Mouse (Mus musculus) erythroblast, adult 5-6 weeks (primary cell): Measurements from ENCODE around the gene Cdkal1. TPM values are rescaled to one million over a fixed set of nuclear protein-coding genes. Genes with fewer than 3 reads are reported as not detected.

Experiments used
- ATAC-seq: replicated peaks from 2 replicates; pipeline ENCODE4 v1.8.0; 2016; ENCODE audit warnings: moderate number of reproducible peaks, mild to moderate bottlenecking, moderate TSS enrichment, inconsistent platforms; ENCODE audit not compliant: poor library complexity, low FRiP score, severe bottlenecking
- total RNA-seq, 2 experiments: library from RNA; stranded (forward) in 1 of 2; stranded (reverse) in 1 of 2; fragments of 150-400 nt in 1 of 2; fragments of 200-764, 138-1000 nt in 1 of 2; gene quantifications; 2 replicates each; pipeline versions ENCODE4 v1.2.3 to v1.2.4; 2015 to 2017; ENCODE audit warnings: low replicate concordance in 2 of 2

Gene Cdkal1
- total RNA-seq, 2 experiments from 2014 or later, result 5.4 to 7.5 TPM

DNA sequence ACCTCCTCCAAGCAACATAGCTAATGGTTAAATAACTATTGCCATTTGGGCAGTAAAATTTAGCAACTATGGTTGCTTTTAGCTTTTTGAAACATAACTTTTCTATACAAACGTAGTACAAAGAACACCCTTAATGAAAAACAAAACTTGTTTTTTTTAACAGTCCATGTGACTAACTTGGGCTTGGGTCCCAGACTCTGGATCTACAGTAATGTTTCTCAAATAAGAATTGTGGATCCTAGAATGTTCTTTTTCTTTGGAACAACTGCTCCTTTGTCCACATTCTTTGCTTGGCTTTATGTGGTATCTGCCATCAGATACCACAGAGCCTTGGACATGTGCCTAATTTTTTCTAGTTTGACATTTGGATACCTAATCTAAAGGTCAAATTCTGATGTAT lies 304.6 kb downstream of the Cdkal1 start:
- no peak for ATAC-seq

DNA sequence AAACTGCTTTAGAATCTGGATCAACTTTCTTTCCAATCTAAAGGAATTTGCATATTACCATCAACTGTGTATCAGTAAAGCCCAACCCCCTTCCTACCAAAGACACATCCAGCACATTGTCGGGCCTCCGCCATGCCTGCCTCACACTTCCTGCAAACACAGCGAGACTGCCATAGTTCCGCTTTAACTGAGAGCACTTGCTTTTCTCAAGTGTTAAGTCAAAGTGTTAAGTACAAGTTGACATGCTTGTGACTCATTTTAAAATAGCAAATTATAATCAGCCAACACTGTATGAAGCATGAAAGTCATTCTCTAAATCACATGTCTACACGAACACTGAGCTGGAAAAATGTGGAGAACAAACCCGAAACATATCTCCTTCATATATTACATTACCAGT lies 305.3 kb downstream of the Cdkal1 start:
- no peak for ATAC-seq

DNA sequence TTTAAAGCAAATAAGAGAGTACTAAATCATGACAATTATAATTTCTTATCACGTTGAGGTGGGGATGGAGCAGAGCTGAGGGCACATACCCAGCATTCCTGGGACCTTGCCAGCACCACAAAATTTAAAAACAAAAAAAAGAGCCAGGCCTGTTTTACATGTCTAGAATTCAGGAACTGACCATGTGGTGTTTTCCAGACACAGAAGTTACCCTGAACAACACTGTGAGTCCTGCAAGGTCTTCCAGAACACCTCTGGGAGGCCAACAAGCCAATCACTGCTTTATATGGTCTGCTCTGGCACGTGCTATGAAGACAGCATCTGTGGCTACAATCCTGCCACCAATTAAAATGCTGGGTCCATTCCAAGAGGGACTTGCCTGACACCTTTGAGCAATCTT lies 305.7 kb downstream of the Cdkal1 start:
- no peak for ATAC-seq

- ATAC-seq, result no peak
Observed at GRCm38 (mm10) chr13:29537906-29538305, 317.6 kb downstream of the Cdkal1 start.

DNA sequence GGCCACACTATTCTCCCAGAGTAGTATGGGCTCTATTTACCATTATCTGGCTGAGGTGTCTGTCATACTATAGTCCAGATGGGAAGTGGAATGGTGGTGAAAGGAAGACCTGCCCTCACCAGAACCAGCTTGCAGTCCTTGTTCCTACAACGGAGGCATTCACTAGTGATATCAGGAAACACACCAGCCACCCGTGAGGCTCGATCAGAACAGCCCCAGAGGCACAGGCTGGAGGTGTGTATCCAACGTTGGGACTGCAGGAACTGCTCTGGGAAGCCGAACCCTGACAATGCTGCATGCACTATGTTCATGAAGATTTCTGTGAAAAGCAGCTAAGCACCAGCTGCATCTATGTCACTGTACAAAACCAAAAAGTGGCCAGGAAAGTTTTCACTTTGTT lies 321.9 kb downstream of the Cdkal1 start:
- ATAC-seq, result no peak

GRCm38 (mm10) chr13:29528344-29528743 lies 327.1 kb downstream of the Cdkal1 start:
- no peak for ATAC-seq

DNA sequence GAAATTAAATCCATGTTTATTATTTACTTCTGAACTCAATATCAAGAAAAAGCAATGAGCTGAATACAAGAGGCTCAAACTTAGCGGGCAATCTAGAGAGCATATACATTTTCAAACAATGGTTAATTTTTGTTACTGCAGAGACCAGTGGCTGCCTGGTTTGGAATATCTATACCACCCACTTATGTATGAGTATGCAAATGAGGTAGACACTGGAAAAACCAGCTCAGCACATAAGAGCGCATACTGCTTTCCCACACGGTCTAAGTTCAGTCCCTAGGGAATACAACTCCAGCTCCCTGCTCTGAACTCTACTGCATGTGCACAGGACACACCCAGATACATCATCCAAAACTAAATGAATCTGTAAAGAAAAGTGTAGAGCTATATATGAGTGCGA lies 334.2 kb downstream of the Cdkal1 start:
- ATAC-seq, result no peak

DNA sequence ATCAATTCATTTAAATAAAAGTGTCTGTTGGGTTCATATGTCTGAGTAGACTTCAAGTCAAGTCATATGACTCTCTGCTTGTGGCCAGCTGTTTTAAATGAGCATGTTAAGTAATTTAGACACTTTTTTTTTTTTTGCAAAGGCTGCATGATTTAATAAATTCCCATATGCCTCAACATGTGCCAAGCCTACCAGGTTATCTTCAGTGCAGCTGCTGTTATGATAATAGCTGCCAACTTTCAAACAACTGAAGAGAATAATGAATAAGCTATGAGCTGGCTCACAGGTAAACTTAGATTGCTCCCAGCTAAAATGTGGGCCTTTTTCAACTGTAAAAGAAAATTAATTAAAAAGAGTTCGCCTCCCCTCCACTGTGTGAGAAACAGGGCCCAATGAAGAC lies 341.4 kb downstream of the Cdkal1 start:
- no peak for ATAC-seq

DNA sequence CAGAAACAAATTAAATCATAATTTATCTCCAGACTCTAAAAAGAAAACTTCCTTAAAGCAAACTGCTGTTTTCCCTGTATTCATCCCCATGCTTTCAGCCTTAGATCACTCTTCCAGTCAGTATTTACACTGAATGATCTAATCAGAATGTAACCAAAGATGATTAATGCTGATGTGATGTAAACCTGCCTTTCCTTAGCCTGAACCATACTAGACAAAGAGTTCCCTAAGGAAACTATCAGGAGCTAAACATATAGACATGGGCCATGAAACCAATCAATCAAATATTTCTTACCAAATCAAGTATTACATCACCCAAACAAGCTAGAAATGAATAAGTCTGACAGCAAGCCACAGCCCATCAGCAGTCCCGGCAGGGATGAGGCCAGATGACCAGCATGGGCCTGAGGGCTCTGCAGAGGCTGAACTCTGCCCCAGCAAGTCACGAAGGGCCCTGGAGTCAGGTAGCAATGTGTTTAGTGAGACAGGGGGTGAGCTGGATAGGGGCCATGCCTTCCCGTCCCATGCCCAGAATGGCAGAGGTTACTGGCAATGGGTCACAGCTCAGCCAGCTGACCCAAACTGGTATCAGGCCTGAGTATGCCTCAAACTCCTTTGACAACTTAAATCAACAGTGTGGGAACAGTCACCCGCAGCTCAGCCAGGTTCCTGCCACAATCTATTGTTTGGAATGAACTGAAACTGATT lies 350.5 kb downstream of the Cdkal1 start:
- no peak for ATAC-seq

- no peak for ATAC-seq
Observed at GRCm38 (mm10) chr13:29503147-29504044, 352.1 kb downstream of the Cdkal1 start.

DNA sequence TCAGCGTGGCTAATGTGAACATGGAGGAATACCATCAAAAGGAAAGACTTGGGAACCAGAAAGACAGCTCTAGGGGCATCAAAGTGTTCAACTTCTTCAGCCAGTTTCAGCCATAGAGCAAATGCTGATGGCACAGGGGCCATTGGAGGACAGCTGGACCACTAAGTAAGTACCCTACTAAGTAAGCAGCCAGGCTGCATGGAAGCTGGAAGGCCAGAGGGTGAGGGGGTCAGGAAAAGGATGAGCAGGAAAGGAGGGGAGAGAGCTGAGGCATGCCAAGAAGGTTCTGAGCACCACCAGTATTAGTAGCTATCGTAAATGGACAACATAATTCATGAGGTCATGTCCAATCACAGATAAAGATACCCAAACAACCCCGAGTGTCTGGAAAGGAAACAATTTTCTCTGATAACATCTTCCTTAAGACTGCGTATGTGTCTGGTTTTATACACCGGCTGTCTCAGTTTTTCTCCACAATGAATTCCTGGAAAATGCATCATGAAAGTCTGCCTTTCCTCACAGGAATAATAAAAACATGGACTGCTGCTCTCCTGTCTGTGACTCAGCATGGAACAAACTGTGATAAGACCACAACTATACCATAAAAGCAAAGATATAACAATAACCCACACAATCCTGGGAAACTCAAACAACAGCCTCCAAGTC lies 352.9 kb downstream of the Cdkal1 start:
- ATAC-seq, result no peak

DNA sequence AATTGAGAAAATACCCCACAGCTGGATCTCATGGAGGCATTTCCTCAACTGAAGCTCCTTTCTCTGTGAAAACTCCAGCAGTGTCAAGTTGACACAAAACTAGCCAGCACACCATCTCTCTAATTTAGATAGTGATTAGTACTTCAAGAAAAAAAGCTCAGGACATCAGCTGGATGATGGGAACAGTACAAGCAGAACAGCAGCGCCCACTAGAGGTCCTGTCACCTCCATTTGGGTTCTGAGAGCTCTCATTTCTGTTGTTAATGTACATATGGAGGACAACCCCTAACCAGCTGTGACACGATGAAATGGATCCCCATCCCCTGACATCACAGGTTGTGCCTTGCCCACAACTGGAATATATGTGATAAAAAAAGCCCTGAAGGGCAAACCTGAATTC lies 354.3 kb downstream of the Cdkal1 start:
- no peak for ATAC-seq

DNA sequence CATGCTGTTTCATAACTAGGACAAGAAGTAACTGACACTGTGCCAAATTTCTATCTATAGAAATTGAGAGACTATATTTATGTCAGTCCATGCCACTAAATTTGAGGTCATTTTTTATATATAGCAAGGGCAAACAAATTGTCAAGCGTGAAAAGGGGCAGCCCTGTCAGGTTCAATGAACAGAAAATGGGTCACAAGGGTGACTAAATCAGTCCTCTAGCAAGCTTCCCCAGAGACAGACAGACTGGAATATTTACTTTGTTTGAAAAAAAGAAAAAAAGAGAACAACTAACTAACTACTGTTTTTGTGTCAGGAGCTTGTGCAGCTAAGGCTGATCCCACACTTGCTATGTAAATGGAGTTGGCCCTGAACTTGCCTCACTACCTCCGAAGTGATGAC lies 355.7 kb downstream of the Cdkal1 start:
- ATAC-seq, result no peak

- no peak for ATAC-seq
Observed at GRCm38 (mm10) chr13:29497286-29497685, 358.2 kb downstream of the Cdkal1 start.

- no peak for ATAC-seq
Observed at GRCm38 (mm10) chr13:29490341-29490740, 365.1 kb downstream of the Cdkal1 start.

DNA sequence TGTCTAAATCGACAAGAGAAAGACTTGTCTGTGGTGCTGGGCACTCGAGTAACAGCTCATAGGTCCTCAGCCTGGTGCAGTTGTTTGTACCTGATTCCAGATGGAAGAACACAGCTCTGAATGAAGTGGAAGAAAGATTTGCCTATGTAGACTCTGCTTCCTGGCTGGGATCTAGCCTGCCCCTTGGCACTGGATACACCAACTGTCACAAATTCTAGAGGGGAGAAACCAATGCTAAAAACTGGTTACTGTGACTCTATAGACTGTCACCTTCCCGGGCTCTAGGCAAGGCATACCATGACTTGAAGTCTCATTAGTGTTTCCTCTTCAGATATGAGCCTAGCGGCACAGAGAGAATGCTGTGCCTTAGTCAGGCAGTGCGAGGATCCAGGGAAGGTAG lies 366.0 kb downstream of the Cdkal1 start:
- ATAC-seq, result no peak

GRCm38 (mm10) chr13:29486709-29487108 lies 368.8 kb downstream of the Cdkal1 start:
- no peak for ATAC-seq

DNA sequence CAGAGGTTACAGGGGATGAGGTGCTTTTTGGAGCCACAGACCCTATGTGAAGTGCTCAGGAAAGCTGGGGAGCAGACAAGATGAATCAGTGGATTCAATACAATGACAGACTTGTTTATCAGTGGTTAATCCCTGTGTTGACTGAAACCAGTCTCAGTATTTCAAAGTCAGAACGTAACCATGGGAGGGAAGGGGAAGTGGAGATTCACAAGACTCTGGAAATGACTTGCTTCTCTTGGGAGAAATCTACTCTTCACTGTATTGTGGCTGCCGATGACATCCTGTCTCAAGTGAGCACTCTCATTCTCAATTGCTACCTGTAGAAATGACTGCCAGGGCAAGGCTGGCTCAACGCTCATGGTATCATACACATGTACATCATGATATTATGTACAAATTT lies 371.5 kb downstream of the Cdkal1 start:
- ATAC-seq, result no peak

DNA sequence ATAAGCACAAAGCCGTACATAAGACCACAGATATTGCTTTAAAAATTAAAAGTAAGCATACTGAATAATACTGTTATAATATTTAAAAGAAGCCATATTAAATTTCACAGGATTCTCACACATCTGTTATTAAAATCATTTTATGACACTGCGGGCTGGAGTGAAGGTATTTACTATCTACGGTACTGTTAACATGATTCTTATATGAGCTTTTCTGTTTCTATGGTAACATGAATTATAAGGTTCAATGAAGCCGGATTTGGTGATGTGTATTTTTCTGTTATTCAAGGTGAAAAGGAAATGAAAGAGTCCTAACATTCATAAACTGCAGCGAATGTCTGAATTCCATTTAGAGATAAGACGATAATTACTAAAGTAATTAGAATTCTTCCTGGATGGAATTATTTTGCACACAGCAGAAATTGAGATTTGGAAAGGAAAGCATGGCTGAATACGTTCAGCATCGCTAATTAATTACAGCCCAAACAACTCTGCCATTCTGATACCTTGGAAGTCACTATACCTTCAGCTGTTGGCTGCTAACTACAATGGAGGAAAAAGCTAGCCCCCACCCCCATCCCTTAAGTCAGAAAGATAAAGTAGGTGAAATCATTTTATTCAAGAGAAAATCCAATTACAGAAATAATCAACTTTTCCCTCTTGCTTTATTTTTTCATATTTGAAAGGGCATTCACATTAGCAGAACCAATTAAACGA lies 373.2 kb downstream of the Cdkal1 start:
- no peak for ATAC-seq

DNA sequence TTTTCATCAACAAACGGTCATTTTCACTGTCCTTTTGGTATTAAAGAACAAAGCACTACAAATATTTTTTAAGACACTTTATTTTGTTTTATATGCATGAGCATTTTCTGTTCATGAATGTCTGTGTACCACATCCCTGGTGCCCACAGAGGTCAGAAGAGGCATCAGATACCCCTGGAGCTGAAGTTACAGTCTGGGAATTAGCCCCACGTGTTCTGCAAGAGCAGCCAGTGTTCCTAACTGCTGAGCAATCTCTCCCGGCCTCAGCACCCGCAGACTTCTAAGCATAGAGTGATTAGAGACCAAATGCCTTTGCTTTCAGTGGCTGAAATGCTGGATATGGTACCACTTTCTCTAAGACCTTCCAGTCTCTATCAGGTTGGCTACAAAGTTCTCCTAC lies 379.1 kb downstream of the Cdkal1 start:
- ATAC-seq, result no peak
